Mouse (Mus musculus): Measurements from ENCODE around the gene Tubb4b.
"Not testable (repeated sequence)": the region's sequence is repeated elsewhere in the genome, so short reads cannot be mapped to it uniquely, and the experiment has no call there.

The Tubb4b gene

DNA sequence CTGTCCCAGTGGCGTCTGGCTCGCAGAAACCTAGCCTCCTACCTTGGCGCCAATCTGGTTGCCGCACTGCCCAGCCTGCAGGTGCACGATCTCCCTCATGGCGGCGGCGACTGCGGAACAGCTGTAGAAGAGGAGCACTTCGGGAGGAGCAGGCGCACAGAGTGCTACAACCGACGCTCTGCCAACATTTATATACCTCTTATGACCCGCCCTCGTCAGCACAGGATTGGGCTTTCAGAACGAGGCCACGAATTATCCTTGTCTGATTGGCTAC lies at the start of gene Tubb4b:
Gene Tubb4b (minus strand): TSS at position 211 of the 274 bp plus-strand sequence.
- DNase-seq (ENCODE audit: low read depth, low spot score), result no peak

DNA sequence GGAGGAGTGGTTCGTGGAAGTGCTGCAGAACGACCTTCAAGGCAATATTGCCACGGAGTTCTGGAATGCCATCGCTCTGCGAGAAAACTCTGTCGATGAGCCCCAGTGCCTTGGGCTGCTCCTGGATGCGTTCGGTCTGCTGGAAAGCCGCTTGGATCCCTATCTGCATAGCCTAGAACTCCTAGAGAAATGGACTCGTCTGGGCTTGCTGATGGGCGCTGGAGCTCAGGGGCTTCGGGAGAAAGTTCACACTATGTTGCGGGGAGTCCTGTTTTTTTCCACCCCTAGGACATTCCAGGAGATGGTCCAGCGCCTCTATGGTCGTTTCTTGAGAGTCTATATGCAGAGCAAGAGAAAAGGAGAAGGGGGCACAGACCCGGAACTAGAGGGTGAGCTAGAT lies 48.5 kb upstream of the Tubb4b start:
- DNase-seq (ENCODE audit: low read depth, low spot score), result no peak

- DNase-seq (ENCODE audit: low read depth, low spot score), result no peak
Measured at GRCm38 (mm10) chr2:25272515-25272914, 48.0 kb upstream of the Tubb4b start.

- DNase-seq (ENCODE audit: low read depth, low spot score), result peak; percentile 95
Measured at GRCm38 (mm10) chr2:25271827-25272511, 47.5 kb upstream of the Tubb4b start, which contains the start of the genes Ssna1 and Anapc2. Ssna1 (minus strand) TSS chr2:25272438. Anapc2 (plus strand) TSS chr2:25272478.

GRCm38 (mm10) chr2:25267746-25268309 lies 43.3 kb upstream of the Tubb4b start:
- DNase-seq (ENCODE audit: low read depth, low spot score), result no peak

DNA sequence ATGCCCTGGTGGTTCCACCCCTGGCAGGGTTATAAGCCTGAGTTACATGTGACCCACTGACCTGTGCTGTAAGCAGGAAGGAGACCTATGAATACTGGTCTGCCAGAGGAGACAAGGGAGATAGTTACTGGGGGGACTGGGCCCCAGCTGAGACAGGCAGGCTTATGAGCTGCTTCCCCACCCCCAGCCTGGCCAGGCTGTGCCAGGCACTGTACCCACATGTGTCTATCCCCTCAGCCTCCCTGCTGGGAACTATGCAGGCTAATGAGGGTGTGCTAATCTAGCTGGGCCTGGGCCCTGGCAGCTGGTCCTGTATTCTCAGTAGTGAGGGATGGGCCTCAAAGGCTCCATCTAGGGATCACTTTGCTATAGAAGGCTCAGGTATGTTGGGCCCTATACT lies 42.7 kb upstream of the Tubb4b start:
- DNase-seq (ENCODE audit: low read depth, low spot score), result no peak

- DNase-seq (ENCODE audit: low read depth, low spot score), result no peak
Measured at GRCm38 (mm10) chr2:25266720-25267119, 42.2 kb upstream of the Tubb4b start.

- no peak for DNase-seq (ENCODE audit: low read depth, low spot score)
Measured at GRCm38 (mm10) chr2:25265897-25266656, 41.6 kb upstream of the Tubb4b start.

GRCm38 (mm10) chr2:25264851-25265250 lies 40.3 kb upstream of the Tubb4b start:
- DNase-seq (ENCODE audit: low read depth, low spot score), result peak; percentile 89

DNA sequence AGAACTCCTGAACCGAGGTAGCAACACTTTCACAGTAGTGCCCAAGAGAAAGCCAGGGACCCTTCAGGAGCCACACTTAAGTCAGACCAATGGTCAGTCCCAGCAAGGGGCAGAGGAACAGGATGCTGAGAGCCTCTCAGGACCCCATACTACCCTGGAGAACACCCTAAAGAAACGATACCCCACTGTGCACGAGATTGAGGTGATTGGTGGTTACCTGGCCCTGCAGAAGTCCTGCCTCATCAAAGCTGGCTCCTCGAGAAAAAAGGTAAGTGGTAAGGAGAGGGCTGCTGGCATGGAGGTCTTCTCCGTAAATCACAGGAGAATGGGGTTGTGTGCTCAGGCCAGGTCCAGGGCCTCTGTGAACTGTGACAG lies 39.8 kb upstream of the Tubb4b start:
- no peak for DNase-seq (ENCODE audit: low read depth, low spot score)

GRCm38 (mm10) chr2:25263623-25264285 lies 39.3 kb upstream of the Tubb4b start:
- no peak for DNase-seq (ENCODE audit: low read depth, low spot score)

GRCm38 (mm10) chr2:25262795-25263622 lies 38.5 kb upstream of the Tubb4b start:
- DNase-seq (ENCODE audit: low read depth, low spot score), result peak; percentile 53

- DNase-seq (ENCODE audit: low read depth, low spot score), result peak; percentile 98
Measured at GRCm38 (mm10) chr2:25262291-25262767, 37.8 kb upstream of the Tubb4b start, which contains the start of gene Tprn. Tprn (plus strand) TSS chr2:25262618.

DNA sequence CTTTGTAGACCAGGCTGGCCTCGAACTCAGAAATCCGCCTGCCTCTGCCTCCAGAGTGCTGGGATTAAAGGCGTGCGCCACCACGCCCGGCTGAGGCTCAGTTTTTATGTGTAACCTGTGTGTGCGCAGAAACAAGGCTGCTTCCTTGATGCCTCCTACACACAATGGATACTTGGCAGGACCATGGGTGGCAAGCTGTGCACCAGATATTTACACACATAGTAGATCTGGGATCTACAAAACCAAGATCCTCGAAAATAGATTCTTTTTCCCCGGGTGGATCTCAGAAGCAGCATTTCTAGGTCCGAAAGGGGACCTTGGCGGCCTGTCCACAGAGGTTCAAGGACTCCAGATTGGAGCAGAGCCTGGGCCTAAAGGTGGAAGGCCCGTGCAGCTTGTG lies 37.4 kb upstream of the Tubb4b start:
- no peak for DNase-seq (ENCODE audit: low read depth, low spot score)

GRCm38 (mm10) chr2:25258887-25259286 lies 34.4 kb upstream of the Tubb4b start:
- no peak for DNase-seq (ENCODE audit: low read depth, low spot score)

- not testable (repeated sequence) for DNase-seq (ENCODE audit: low read depth, low spot score)
Measured at GRCm38 (mm10) chr2:25257250-25257649, 32.7 kb upstream of the Tubb4b start.

- DNase-seq (ENCODE audit: low read depth, low spot score), result peak; percentile 75
Measured at GRCm38 (mm10) chr2:25256443-25257109, 32.1 kb upstream of the Tubb4b start.

GRCm38 (mm10) chr2:25255284-25255779 lies 30.8 kb upstream of the Tubb4b start, which contains the start of gene Tmem203:
Tmem203 (plus strand) TSS chr2:25255439.
- DNase-seq (ENCODE audit: low read depth, low spot score), result peak; percentile 90

- DNase-seq (ENCODE audit: low read depth, low spot score), result peak; percentile 40
Measured at GRCm38 (mm10) chr2:25252331-25252730, 27.8 kb upstream of the Tubb4b start.

Measured in 3T3-L1 (cell line).